Mouse (Mus musculus) adrenal gland, postnatal 10 days (tissue): Measurements from ENCODE around the gene Slc48a1. TPM values are rescaled to one million over a fixed set of nuclear protein-coding genes. Genes with fewer than 3 reads are reported as not detected.

Experiments
- DNase-seq: peaks from one replicate; pipeline ENCODE4 v3.0.0; 2021; ENCODE audit warnings: mixed read lengths
- total RNA-seq, 2 experiments: library from RNA; stranded (reverse); gene quantifications; 2 replicates each; pipeline ENCODE4 v1.2.3; 2021

The Slc48a1 gene
- total RNA-seq, 2 experiments from 2014 or later, result 66.1 to 78.6 TPM

GRCm38 (mm10) chr15:97781961-97782748 lies 3.8 kb downstream of the Slc48a1 start:
- no peak for DNase-seq

- peak; percentile 87 for DNase-seq
Measured at GRCm38 (mm10) chr15:97782749-97783105, 4.4 kb downstream of the Slc48a1 start.

- peak; percentile 97 for DNase-seq
Measured at GRCm38 (mm10) chr15:97784092-97784559, 5.8 kb downstream of the Slc48a1 start.

GRCm38 (mm10) chr15:97784561-97785161 lies 6.3 kb downstream of the Slc48a1 start:
- peak; percentile 66 for DNase-seq

- no peak for DNase-seq
Measured at GRCm38 (mm10) chr15:97785731-97786411, 7.6 kb downstream of the Slc48a1 start.

GRCm38 (mm10) chr15:97786412-97787112 lies 8.2 kb downstream of the Slc48a1 start:
- DNase-seq, result no peak

- DNase-seq, result no peak
Measured at GRCm38 (mm10) chr15:97787148-97787798, 9.0 kb downstream of the Slc48a1 start.

- DNase-seq, result no peak
Measured at GRCm38 (mm10) chr15:97787799-97788667, 9.7 kb downstream of the Slc48a1 start.

- DNase-seq, result peak; percentile 77
Measured at GRCm38 (mm10) chr15:97788821-97789220, 10.5 kb downstream of the Slc48a1 start.

GRCm38 (mm10) chr15:97789761-97790505 lies 11.6 kb downstream of the Slc48a1 start:
- peak; percentile 80 for DNase-seq

GRCm38 (mm10) chr15:97791126-97791700 lies 12.9 kb downstream of the Slc48a1 start:
- no peak for DNase-seq

- DNase-seq, result no peak
Measured at GRCm38 (mm10) chr15:97793386-97794153, 15.2 kb downstream of the Slc48a1 start.

- DNase-seq, result no peak
Measured at GRCm38 (mm10) chr15:97794268-97794667, 15.9 kb downstream of the Slc48a1 start.

GRCm38 (mm10) chr15:97795559-97796235 lies 17.4 kb downstream of the Slc48a1 start:
- no peak for DNase-seq

- no peak for DNase-seq
Measured at GRCm38 (mm10) chr15:97796674-97797310, 18.5 kb downstream of the Slc48a1 start.

GRCm38 (mm10) chr15:97798134-97798533 lies 19.8 kb downstream of the Slc48a1 start:
- no peak for DNase-seq

- DNase-seq, result no peak
Measured at GRCm38 (mm10) chr15:97799446-97799845, 21.1 kb downstream of the Slc48a1 start.

GRCm38 (mm10) chr15:97800853-97801252 lies 22.5 kb downstream of the Slc48a1 start:
- no peak for DNase-seq
